Mouse (Mus musculus): ENCODE measurements around the gene Skap1. TPM values are rescaled to one million over a fixed set of nuclear protein-coding genes. Genes with fewer than 3 reads are reported as not detected.

Skap1 gene
- polyA plus RNA-seq, 1 experiment: not detected

- Histone ChIP-seq H3K9me3 (no peaks in the 10 kb centered on the region), H3K27me3 (replicated peaks) (peaks cover 90% of the 10 kb centered on the region), H3K4me1 (no peaks in the 10 kb centered on the region; the same call in 1 of the 2 replicates), H3K36me3 (replicated peaks; ENCODE audit: low read length) (no peaks in the 10 kb centered on the region), H3K4me3 (replicated peaks) (no peak overlapping the region)
- TF ChIP-seq FLI1 (IDR thresholded peaks at IDR 0.05; ENCODE audit: low read length): no peak
- TF ChIP-seq GATA1 (IDR thresholded peaks at IDR 0.05; ENCODE audit: borderline replicate concordance, low read length): no peak
Measured at GRCm38 (mm10) chr11:96462191-96462752, 2.1 kb upstream of the Skap1 start.

GRCm38 (mm10) chr11:96464716-96465060 is 295 bp downstream of the Skap1 start:
- no peaks in the 10 kb centered on the region for H3K36me3 ChIP-seq (replicated peaks; ENCODE audit: low read length)
- no peaks in the 10 kb centered on the region for H3K4me1 ChIP-seq
- no peak overlapping the region for H3K4me3 ChIP-seq (replicated peaks)
- H3K27me3 ChIP-seq (replicated peaks): peaks cover 80% of the 10 kb centered on the region
- no peak for TF ChIP-seq GATA1 (IDR thresholded peaks at IDR 0.05; ENCODE audit: borderline replicate concordance, low read length)
- H3K9me3 ChIP-seq: no peaks in the 10 kb centered on the region

GRCm38 (mm10) chr11:96465426-96466056 is 1.1 kb downstream of the Skap1 start:
- Histone ChIP-seq H3K4me3 (replicated peaks) (no peak overlapping the region), H3K27me3 (replicated peaks) (peaks cover 74% of the 10 kb centered on the region), H3K36me3 (replicated peaks; ENCODE audit: low read length) (no peaks in the 10 kb centered on the region), H3K9me3 (no peaks in the 10 kb centered on the region), H3K4me1 (no peaks in the 10 kb centered on the region)
- TF ChIP-seq GATA1 (IDR thresholded peaks at IDR 0.05; ENCODE audit: borderline replicate concordance, low read length) (no peak), FLI1 (IDR thresholded peaks at IDR 0.05; ENCODE audit: low read length) (no peak)

- H3K4me1 ChIP-seq: no peaks in the 10 kb centered on the region
- TF ChIP-seq GATA1 (IDR thresholded peaks at IDR 0.05; ENCODE audit: borderline replicate concordance, low read length) (no peak), FLI1 (IDR thresholded peaks at IDR 0.05; ENCODE audit: low read length) (no peak)
- no peaks in the 10 kb centered on the region for H3K36me3 ChIP-seq (replicated peaks; ENCODE audit: low read length)
- peaks cover 74% of the 10 kb centered on the region for H3K27me3 ChIP-seq (replicated peaks)
- H3K9me3 ChIP-seq: no peaks in the 10 kb centered on the region
- no peak overlapping the region for H3K4me3 ChIP-seq (replicated peaks)
Measured at GRCm38 (mm10) chr11:96466382-96466781, 2.0 kb downstream of the Skap1 start.

GRCm38 (mm10) chr11:96466987-96467386 is 2.6 kb downstream of the Skap1 start:
- Histone ChIP-seq H3K4me1 (no peaks in the 10 kb centered on the region), H3K36me3 (replicated peaks; ENCODE audit: low read length) (no peaks in the 10 kb centered on the region), H3K27me3 (replicated peaks) (peaks cover 71% of the 10 kb centered on the region), H3K4me3 (replicated peaks) (no peak overlapping the region), H3K9me3 (no peaks in the 10 kb centered on the region)
- TF ChIP-seq GATA1 (IDR thresholded peaks at IDR 0.05; ENCODE audit: borderline replicate concordance, low read length) (no peak), FLI1 (IDR thresholded peaks at IDR 0.05; ENCODE audit: low read length) (no peak)

GRCm38 (mm10) chr11:96468048-96468745 is 3.8 kb downstream of the Skap1 start:
- H3K9me3 ChIP-seq: no peaks in the 10 kb centered on the region
- H3K36me3 ChIP-seq (replicated peaks; ENCODE audit: low read length): no peaks in the 10 kb centered on the region
- TF ChIP-seq FLI1 (IDR thresholded peaks at IDR 0.05; ENCODE audit: low read length): no peak
- TF ChIP-seq GATA1 (IDR thresholded peaks at IDR 0.05; ENCODE audit: borderline replicate concordance, low read length): no peak
- no peak overlapping the region for H3K4me3 ChIP-seq (replicated peaks)
- no peaks in the 10 kb centered on the region for H3K4me1 ChIP-seq
- H3K27me3 ChIP-seq (replicated peaks): peaks cover 61% of the 10 kb centered on the region

GRCm38 (mm10) chr11:96482711-96483110 is 18.3 kb downstream of the Skap1 start:
- TF ChIP-seq GATA1 (IDR thresholded peaks at IDR 0.05; ENCODE audit: borderline replicate concordance, low read length): no peak
- TF ChIP-seq FLI1 (IDR thresholded peaks at IDR 0.05; ENCODE audit: low read length): no peak
- H3K9me3 ChIP-seq: peaks cover 5% of the 10 kb centered on the region; the same call in 1 of the 2 replicates
- no peaks in the 10 kb centered on the region for H3K4me1 ChIP-seq
- H3K4me3 ChIP-seq (replicated peaks): no peak overlapping the region
- H3K27me3 ChIP-seq (replicated peaks): peaks cover 37% of the 10 kb centered on the region
- H3K36me3 ChIP-seq (replicated peaks; ENCODE audit: low read length): no peaks in the 10 kb centered on the region

- TF ChIP-seq GATA1 (IDR thresholded peaks at IDR 0.05; ENCODE audit: borderline replicate concordance, low read length) (no peak), FLI1 (IDR thresholded peaks at IDR 0.05; ENCODE audit: low read length) (no peak)
- no peaks in the 10 kb centered on the region for H3K36me3 ChIP-seq (replicated peaks; ENCODE audit: low read length)
Measured at GRCm38 (mm10) chr11:96483179-96483578, 18.8 kb downstream of the Skap1 start.

DNA sequence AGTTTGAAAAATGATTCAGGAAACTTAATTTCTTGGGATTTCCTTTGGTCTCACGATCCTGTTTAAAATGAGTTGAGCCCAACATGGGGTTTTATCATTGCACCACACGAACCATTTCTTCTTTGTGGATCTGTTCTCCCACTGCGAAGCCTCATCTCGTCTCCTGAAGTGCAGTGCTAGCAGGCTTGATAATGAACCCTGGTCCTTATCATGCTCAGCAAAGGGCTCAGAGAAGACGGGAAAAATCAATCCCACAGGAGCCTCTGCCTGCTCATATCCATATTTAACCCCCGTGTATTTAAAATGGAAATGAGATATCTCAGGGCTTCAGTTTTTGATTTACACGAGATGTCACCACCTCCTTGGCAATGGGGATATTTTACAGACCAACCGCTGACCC is 34.1 kb downstream of the Skap1 start:
- H3K4me3 ChIP-seq (replicated peaks): no peak overlapping the region
- no peaks in the 10 kb centered on the region for H3K36me3 ChIP-seq (replicated peaks; ENCODE audit: low read length)
- no peaks in the 10 kb centered on the region for H3K4me1 ChIP-seq
- peaks cover 42% of the 10 kb centered on the region for H3K27me3 ChIP-seq (replicated peaks)
- no peaks in the 10 kb centered on the region for H3K9me3 ChIP-seq
- no peak for TF ChIP-seq FLI1 (IDR thresholded peaks at IDR 0.05; ENCODE audit: low read length)
- no peak for TF ChIP-seq GATA1 (IDR thresholded peaks at IDR 0.05; ENCODE audit: borderline replicate concordance, low read length)

More at GRCm38 (mm10) chr11:96483179-96483578, 18.8 kb downstream of the Skap1 start:
- H3K4me3 ChIP-seq (replicated peaks): no peak overlapping the region
- peaks cover 5% of the 10 kb centered on the region; the same call in 1 of the 2 replicates for H3K9me3 ChIP-seq
- H3K4me1 ChIP-seq: no peaks in the 10 kb centered on the region
- H3K27me3 ChIP-seq (replicated peaks): peaks cover 35% of the 10 kb centered on the region

DNA sequence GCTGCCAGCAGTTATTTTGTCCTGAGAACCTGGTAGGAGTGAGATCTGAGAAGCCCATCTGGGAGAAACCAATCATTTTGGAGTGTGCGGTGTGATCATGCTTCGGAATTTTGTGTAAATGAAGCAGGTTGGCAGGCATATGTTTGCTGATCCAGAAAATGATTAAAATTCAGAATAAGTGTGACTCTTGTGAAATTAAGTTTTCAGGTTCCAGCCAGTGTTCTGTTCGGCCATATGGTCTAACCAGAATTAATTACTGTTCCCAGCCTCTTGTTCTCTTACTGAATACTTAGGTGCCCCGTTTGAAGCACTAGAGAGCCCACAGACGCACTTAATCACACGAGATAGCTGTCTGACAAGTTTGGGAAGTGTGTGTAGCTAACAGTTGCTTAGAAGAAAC is 36.6 kb downstream of the Skap1 start:
- Histone ChIP-seq H3K4me3 (replicated peaks) (no peak overlapping the region), H3K36me3 (replicated peaks; ENCODE audit: low read length) (no peaks in the 10 kb centered on the region), H3K9me3 (no peaks in the 10 kb centered on the region), H3K27me3 (replicated peaks) (peaks cover 41% of the 10 kb centered on the region), H3K4me1 (0 out of 2 replicates have a peak, but pooled peaks cover 3% of the 10 kb centered on the region)
- TF ChIP-seq GATA1 (IDR thresholded peaks at IDR 0.05; ENCODE audit: borderline replicate concordance, low read length): no peak
- TF ChIP-seq FLI1 (IDR thresholded peaks at IDR 0.05; ENCODE audit: low read length): no peak

Measured in megakaryocyte, embryonic 14.5 days (primary cell).